Mouse (Mus musculus) CH12F3 (cell line): Measurements from ENCODE around the gene Mical2.

Experiments
- in situ Hi-C: fragments of 300-500 bp; cut with MboI; formaldehyde crosslinking; loops from 2 replicates; pipeline ENCODE4 v1.14.3; 2020; ENCODE audit warnings: low sequenced_read_pairs

Mical2 gene

DNA sequence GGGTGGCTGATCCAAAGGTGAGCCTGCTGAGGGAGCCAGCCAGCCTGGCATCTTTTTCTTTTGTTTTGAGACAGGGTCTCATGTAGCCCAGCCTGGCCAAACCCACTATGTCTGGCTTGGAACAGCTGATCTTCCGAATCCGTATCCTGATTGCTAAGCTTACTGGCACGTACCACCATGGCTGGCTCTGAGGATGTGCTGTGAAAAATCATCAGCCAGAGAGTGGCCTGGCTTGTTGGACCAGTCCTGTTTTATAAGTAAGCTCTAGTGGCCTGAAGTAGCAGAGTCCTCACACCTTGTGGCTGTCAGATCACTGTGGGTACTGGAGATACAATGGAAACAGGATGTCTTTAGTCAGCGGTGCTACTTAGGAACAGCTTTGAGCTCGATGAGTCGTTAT lies 47.8 kb downstream of the Mical2 start:
- in situ Hi-C loops: no loop called here

DNA sequence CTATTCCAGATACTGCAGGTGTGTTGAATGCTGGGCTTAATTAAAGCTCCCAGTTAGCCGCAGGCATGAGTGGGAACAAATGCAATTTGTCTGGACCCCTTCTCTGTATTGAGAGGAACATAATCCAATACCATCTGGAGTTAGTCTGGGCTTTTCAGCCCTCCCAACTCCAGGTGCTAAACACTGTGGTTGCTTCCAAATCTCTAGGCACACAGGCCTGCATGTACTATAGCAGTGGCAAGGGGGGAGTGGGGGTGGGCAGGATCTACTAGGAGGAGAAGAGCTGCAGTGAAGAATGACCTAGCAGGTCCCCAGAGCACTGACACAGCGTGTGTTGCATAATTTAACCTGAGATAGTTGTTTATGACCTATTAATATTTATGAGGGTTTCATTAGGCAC lies 49.0 kb downstream of the Mical2 start:
- in situ Hi-C loops: no loop called here

DNA sequence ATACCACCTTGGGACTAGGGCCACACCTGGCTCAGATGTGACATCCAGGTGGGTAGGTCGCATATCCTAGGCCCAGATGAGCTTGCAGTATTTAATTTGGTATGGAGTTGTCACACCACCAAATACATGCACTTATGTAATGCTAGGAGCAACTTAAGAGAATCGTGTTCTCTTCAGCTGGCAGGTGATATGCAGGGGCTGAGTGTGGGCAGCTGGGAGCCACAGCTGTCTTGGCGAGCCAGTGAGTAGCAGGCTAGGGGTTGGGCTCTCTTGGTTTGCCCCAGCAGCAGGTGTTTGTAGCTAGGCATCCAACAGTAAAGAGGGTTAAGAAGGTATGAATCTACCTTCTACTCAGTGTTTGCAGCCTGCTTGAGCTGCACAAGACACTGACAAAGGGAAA lies 49.4 kb downstream of the Mical2 start:
- in situ Hi-C loops: no loop called here

DNA sequence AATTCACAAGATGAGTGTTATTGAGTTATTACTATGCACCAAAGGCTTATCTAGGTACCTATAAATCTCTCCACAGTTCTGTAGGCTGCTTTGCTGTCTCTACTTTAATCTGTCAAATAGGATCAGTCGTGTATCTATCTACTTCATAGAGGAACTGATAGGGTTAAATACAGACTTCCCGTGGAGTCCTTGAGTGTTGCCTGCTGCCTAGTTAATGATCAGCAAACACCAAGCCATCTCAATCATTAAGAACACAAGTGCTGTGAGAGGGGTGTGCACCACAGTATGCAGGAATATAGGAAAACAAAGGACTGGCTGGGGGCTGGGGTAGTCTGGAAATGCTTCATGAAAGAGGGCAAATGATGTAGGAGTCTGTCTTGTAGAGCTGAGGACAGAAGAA lies 50.2 kb downstream of the Mical2 start:
- in situ Hi-C loops: no loop called here

DNA sequence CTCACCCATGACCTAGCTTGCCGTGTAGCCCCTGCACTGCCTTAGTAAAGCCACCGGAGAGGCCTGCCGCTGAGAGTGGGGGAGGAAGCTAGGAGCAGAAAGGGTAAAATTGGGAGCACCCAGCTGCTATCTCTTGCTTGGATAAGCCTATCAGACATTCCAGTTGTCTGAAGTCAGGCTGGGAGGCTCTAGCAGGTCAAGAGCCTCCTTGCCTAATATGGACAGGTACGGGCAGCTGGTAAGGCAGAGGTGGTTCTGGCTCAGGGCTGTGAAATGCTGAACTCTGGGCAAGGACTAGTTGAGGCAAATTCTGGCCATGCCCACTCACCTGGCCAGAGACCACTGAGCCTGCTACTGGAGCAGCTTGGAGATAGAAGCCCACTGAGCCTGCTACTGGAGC lies 51.2 kb downstream of the Mical2 start:
- in situ Hi-C loops: no loop called here

DNA sequence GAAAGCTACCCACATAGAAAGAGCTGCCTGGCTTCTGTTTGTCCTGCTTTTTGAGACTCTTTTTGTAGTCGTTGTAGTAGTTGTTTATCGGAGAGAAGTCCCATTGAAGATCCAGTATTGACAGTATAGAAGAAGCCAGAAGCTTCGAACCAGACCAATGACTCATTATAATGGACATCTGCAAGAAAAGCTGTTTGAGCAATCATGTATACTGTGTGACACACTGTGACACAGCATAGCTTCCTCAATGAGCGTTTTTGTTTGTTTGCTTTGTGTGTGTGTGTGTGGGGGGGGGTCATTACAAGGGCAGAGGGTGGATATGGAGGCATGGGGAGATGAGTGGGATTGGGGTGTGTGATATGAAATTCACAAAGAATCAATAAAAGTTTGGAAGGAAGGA lies 53.0 kb downstream of the Mical2 start:
- in situ Hi-C loops: no loop called here

DNA sequence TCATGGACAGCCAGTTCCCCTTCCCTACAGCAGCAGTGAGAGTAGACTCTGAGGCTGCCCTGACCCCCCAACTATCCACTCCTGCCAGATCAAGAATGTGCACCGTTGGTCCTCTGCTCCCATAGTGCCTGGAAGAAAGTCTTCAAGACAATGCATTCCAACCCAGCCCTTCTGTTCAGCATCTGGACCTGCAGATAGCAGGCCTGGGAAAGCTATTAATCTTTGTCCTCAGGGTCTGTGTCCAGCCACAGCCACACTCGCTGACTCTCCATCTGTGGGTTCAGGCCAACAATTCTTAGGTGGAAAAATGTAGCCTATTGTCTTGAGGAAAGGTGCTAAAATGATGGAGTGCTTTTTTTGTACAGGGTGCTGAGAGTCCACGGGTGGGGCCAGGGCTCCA lies 54.8 kb downstream of the Mical2 start:
- in situ Hi-C loops: no loop called here

DNA sequence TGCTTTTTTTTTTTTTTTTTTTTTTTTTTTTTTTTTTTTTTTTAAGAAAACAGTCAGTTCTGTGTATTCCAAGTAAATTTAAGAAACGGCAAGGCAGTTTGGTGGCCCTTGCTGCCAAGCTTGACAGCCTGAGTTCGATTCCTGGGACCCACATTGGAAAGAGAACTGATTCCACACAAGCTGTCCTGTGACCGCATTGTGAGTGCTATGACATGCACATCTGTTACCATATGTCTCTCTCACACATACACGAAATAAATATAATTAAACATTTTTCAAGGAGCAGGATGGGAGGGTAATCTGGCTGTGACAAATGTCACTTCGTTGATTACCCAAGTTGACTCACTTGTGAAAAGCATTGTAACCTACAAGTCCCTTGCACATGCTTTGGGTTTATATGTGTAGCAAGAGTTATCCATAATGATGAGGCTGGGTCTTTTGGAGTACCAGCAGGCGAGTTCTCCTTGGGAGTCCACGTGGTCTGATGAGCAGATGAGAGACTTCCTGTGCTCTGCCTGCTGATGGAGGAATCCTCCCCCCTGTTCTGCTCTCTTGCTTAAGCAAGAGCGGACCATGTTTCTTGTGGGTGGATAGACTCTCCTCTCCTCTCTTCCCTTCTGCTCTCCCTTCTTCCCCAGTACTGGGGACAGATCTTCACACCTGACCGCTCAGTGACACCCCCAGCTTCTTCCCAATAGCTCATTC lies 58.1 kb downstream of the Mical2 start:
- in situ Hi-C loops: no loop called here

DNA sequence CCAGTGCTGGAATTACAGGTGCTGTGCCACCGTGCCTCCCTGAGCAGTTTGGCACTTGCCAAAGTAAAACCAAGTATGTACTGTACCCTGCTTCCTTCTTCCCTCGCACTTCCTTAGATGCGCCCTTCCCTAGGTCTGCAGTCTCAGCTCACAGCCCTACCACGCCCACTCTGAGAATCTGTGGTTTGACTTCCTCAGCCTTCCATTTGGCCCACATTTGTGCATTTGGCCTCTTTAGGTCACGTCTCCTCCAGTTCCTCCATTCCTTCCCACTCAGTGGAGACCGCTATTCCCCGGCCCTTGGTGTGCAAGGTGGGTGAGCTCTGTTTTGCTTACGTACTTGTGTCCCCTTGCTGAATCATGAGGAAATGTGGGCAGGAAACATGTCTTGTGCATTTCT lies 59.9 kb downstream of the Mical2 start:
- in situ Hi-C loops: no loop called here

DNA sequence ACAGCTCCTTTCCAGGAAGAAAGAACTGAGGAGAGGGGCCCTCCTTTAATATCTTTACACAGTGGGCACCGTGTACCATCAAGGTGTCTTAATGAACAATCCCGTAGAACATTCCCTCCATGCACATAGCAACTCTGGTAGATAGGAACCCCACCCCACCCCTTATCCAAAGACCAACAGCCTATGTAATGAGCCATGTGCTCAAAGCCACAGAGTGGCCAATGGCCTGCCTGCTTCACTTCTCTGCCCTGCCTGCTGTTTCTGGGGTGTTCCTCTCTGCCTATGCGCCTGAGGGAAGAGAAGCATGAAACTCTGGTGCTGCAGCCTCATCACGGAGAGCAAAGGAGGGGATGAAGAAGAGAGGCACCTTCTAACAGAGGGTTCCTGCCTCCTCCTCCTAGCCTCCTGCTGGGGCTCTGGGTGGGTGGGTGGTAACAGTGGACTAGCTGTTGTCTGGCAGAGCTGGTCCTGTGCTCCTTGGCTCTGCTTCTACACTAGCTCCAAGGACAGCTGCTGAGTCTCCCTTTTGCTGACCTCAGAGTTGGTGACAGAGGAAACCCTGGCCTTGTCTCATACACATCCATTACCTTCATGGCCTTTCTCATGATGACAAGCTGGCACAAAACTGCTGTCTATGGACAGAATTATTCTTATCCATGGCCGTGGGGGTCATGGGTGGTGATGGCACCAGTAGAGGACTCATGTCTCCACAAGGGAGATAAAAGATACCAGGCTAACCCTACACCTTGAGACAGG lies 62.9 kb downstream of the Mical2 start:
- in situ Hi-C loops: no loop called here

DNA sequence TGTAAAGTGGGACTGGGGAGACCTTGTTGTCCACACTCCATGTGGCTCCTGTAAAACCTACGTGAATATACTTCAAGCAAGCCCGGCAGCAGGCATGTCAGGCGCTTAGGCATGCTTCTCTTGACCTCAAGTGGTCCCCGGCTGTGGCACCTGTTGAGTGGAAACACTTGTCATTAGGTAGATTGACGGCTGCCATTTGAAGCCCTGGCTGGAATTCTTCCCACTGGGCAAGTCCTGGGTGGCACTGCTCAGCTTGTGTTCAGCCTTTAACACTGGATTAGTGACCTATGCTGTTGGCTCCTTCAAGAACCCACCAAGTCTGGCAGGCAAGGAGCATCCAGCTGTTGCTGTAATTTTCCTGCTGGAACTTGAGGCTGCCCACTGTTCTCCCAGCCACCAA lies 63.9 kb downstream of the Mical2 start:
- in situ Hi-C loops: no loop called here

DNA sequence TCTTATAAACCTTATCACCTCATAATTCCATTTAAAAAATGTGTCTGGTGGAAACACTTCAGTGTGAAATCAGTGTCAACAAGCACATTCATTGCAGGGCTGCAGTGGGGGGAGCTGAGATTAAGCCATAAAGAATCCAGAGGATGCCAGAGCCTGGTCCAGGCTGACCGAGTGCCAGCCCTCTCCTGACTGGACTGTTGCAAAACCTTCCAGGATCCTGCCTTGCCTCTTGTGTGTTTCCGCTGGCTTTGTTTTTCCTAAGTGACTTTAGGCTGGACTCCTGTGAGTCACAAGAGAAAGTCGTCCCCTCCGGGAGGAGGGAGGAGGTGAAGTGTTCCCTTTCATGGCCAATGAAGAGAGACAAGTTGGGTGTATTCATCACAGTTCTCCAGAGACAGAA lies 64.3 kb downstream of the Mical2 start:
- in situ Hi-C loops: no loop called here

DNA sequence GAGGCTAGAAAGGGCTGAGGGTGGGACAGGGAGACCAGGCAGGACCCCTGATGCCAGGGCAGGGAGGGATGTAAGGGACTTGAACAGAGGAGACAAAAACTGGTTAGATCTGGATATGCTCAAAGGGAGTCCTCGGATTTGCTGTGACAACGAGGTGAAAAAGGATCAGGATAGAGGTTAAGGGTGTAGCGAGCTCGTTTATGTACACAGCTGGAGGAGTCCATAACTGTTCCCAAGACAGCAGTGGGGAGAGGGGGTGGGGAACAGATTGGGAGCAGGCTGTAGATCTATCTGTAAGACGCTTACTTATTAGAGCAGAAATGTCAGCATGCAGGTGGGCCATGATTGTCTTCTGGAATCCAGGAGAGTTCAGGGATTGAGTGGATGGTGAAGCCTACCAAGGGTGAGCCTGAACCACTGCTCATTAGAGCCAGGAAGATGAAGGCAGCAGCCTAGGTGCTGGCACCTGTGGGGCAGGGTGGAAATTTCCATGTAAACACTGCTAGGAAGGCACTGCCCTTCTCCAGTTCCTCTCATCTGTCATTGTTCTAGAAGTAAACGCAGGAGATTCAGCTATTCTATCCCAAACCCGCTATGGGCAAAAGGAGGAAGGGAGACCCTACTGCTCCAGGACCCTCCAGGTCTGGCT lies 67.9 kb downstream of the Mical2 start:
- in situ Hi-C loops: no loop called here

DNA sequence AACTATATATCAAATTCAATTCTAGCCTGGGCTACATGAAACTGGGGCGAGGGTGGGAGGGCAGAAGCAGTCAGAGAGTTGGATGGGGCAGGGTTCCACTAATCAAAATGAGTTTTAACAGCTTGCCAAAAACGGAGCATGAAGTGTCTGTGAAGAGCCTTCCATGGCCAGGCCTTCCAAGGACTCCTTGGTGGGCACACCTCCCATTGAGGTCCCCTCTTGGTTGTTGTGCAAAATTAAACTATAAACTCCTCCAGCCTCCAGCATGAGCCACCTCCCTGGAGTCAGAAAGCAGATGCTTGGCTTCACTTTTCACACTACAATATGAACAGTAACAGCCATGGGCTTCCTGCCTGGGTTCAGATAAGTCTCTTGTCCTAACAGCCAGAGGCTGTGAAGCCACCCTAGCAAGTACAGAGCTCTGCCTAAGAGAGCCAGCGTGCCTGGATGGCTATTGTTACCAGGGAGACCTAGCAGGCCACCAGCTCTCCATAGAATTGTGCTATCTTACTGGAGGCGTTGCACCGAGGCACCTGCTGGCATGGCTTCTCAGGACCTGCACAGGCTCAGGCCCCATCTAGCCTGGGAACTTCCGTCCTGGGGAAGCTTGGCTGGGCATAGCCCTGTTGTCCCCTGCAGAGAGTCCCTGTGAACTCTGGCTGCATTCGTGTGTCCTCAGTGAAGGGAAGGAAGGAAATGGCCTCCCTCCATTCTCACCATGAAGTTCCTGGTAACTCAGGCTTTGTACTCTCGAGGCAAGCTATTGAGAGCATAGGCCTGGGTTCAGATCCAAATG lies 70.0 kb downstream of the Mical2 start:
- in situ Hi-C loops: no loop called here

DNA sequence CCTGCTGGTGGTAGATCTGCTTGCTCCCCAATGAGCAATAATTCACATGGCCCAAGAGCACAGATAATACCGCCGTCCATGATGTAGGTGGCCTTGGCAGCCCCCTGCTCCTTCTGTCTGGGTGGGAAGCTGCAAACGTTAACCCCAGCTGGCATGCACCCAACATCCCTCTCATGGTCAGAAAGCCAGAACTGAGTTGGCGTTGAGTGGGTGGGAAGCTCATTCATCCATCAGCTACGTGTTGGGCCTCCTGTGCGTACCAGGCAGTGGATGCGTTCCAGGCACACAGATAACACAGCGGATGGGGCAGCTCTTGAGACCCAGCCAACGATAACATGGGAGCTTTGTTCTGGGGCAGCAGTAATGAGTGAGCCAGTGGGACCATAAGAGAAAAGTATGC lies 72.4 kb downstream of the Mical2 start:
- in situ Hi-C loops: no loop called here

DNA sequence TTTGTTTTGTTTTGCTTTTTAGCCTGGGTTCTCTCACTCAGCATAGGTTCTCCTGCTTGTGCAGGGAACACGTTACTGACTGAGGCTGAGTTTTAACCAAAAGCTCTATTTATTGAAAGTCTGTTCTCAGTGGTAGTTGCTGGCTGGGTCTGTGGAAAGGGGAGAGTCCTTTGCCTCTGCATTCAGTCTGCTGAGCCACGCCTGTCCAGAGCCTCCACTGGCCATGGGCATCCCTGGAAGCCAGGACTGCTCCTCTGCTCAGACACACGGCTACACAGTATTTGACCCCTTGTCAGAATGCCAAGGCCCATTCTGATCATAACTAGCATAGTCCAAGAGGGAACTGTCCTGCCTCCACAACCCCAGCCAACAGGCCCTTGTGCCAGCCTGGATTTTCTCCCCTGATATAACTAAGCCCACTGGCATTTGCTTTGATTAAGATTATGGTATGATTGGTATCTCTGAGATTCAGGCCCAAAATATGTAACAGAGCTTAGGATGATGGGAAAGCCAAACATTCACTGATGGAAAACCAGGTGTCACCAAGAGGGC lies 73.3 kb downstream of the Mical2 start:
- in situ Hi-C loops: no loop called here

DNA sequence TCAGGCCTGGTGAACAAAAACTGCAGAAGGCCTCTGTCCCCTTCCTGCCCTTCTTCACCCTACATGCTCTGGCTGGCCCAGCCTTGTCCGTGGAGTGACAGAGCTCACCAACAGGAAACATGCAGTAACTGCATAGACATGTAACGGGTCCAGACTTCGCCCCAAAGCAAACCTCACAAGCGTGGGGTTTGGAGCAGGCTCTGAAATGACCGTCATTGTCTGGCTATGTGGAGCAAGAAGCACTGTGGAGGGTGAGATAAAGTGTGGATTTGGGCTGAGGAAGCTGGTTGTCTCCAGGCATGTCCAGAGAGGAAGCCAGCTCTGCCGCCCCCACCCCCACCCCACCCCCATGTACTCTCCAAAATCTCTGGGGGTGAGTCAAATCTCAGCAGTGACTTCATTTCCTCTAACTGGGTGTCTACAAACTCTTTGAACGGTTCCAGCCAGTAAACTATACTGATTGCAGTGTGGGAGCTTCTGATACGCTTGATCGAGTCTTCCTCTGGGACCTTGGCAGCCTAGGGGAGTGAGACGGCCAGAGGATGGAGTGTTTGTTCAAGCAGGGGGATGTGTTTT lies 74.0 kb downstream of the Mical2 start:
- in situ Hi-C loops: no loop called here

DNA sequence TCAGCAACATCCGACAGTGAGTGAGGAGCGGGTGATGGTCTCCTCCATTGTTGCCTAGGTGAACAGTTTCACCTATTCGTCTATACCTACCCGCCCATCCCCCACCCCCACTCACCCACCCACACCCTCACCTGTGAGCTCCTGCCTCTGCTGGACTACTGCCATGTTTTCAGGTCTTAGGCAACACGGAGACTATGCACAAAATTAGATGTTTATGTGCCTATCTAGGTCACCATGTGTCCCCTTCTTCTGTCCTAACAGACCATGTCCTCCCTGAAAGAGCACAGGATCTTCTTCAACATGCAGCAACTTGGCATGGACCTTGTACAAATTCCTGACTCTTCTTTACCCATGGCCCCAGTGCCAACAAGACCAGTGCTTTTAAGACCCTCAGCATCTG lies 74.5 kb downstream of the Mical2 start:
- in situ Hi-C loops: no loop called here

DNA sequence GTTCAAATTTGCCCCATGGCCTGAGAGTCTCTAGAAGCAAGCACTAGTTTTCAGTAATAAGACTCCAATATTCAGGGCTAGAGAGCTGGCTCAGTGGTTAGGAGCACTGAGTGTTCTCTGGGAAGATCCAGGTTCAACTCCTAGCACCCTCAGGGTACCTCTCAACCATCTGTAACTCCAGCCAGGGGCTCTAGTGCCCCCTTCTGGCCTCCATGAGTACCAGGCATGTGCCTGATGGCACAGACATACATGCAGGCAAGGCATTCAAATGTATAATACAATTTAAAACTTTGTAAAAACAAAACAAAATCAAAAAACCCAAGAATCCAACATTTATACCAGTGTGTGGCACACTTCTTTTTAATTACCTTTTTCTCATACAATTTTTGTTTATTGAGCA lies 75.4 kb downstream of the Mical2 start:
- in situ Hi-C loops: no loop called here

DNA sequence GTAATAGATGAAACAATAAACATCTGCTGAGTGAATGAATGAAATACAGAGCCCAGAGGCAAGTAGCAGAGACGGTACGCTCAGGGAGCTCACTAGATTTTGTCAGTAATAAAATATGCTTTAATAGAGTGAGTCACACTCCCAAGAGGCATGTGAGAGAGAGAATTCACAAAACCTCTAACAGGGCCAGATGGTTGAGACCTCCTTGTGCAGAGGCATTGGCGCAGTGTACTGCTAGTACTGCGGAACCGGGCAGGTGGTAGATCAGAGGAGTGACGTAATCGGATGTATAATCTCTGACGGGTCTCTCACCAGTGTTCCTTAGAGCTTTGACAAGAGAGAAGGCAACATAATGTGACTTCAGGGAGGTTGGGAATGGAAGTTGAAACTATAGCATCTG lies 78.7 kb downstream of the Mical2 start:
- in situ Hi-C loops: no loop called here
